Mouse (Mus musculus) neural tube, embryonic 11.5 days (tissue): ENCODE results near the gene Pdik1l. TPM values are rescaled to one million over a fixed set of nuclear protein-coding genes. Genes with fewer than 3 reads are reported as not detected.
A peak's percentile ranks its signal among the peaks of the same experiment; 100 is the strongest.

Source experiments
- ATAC-seq: fragments of 200-750 bp; cut with Nextera tagmentation; 2 replicates; pipeline ENCODE4 v1.8.0; 2017; ENCODE audit warnings: moderate number of reproducible peaks, mild to moderate bottlenecking, moderate TSS enrichment, moderate library complexity; ENCODE audit not compliant: insufficient read depth, low FRiP score, low TSS enrichment
- DNase-seq: peaks from one replicate; pipeline ENCODE4 v3.0.0-alpha.2; 2015; ENCODE audit warnings: low spot score
- H3K27ac ChIP-seq: fragments of 300-500 bp; sonication (generic); 2 replicates; pipeline ENCODE4 v1.5.1; 2014; ENCODE audit warnings: low read depth, mild to moderate bottlenecking, low read length
- H3K27me3 ChIP-seq: fragments of 300-500 bp; sonication (generic); 2 replicates; pipeline ENCODE4 v1.6.1; 2014; ENCODE audit warnings: mild to moderate bottlenecking, low read length, mixed read lengths; ENCODE audit not compliant: control insufficient read depth, insufficient read depth
- H3K36me3 ChIP-seq: fragments of 300-500 bp; sonication (generic); 2 replicates; pipeline ENCODE4 v1.6.1; 2014; ENCODE audit warnings: mild to moderate bottlenecking, low read length, moderate library complexity, mixed read lengths; ENCODE audit not compliant: control insufficient read depth, insufficient read depth
- H3K4me1 ChIP-seq: fragments of 300-500 bp; sonication (generic); 2 replicates; pipeline ENCODE4 v1.6.1; 2014; ENCODE audit warnings: low read length, mixed read lengths; ENCODE audit not compliant: control insufficient read depth, insufficient read depth
- H3K4me2 ChIP-seq: fragments of 300-500 bp; sonication (generic); 2 replicates; pipeline ENCODE4 v1.6.1; 2014; ENCODE audit warnings: low read depth, mild to moderate bottlenecking, moderate library complexity
- H3K4me3 ChIP-seq: fragments of 300-500 bp; sonication (generic); 2 replicates; pipeline ENCODE4 v1.5.1; 2014; ENCODE audit warnings: low read depth, low read length
- H3K9ac ChIP-seq: fragments of 300-500 bp; sonication (generic); 2 replicates; pipeline ENCODE4 v1.6.1; 2014; ENCODE audit warnings: mild to moderate bottlenecking, low read length
- H3K9me3 ChIP-seq: fragments of 300-500 bp; sonication (generic); 2 replicates; pipeline ENCODE4 v1.6.1; 2016; ENCODE audit warnings: low read length; ENCODE audit not compliant: control insufficient read depth
- WGBS: fragments of 180-500 bp; shearing (Covaris S2); extraction: QIAGEN DNeasy Blood & Tissue Kit; methylation state at CpG from one replicate; pipeline ENCODE4 v1.1.7; 2014; 5-methylcytosine and 5-hydroxymethylcytosine counted together
- polyA plus RNA-seq: library from polyadenylated mRNA; unstranded; fragments of >200 nt; fragmentation: Nextera tagmentation; extraction: Ambion mirVana; gene quantifications from 2 replicates; pipeline ENCODE4 v1.2.1, GENCODE M21; 2014

Pdik1l gene
- polyA plus RNA-seq, 1 experiment from 2014 or later, result 23.1 TPM

GRCm38 (mm10) chr4:134251241-134252130 lies 36.2 kb downstream of the Pdik1l start:
- no peaks in the 10 kb centered on the region for H3K36me3 ChIP-seq
- DNase-seq (peak; percentile 67), ATAC-seq (no peak)
- H3K27ac ChIP-seq, result no peak overlapping the region
- H3K9ac ChIP-seq, result peak overlapping the region; percentile 73
- peaks cover 30% of the 10 kb centered on the region for H3K27me3 ChIP-seq
- peaks cover 41% of the 10 kb centered on the region for H3K4me1 ChIP-seq
- WGBS, result under 1% methylated on average over 90 of the region's 91 CpGs
- H3K4me2 ChIP-seq, result peak overlapping the region; percentile 85
- no peaks in the 10 kb centered on the region for H3K9me3 ChIP-seq
- peak overlapping the region; percentile 47 for H3K4me3 ChIP-seq

DNA sequence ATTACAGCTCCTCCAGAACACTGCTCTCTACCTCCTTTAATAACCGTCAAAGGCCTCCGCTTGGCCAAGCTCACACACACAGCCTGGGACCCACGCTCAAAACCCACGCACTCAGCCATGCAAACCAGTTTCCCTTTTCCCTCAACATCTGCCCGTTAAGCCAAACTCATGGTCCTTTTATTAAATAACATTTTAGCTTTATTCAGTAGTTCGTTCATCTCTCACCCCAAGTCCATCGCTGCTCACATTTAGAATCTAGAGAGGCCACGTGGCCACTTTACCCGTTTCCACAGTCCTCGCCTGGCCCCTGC lies 36.8 kb downstream of the Pdik1l start:
- 11% methylated on average over 10 of the region's 10 CpGs for WGBS
- H3K9me3 ChIP-seq, result no peaks in the 10 kb centered on the region
- peak overlapping the region; percentile 73 for H3K9ac ChIP-seq
- DNase-seq (peak; percentile 49), ATAC-seq (no peak)
- no peaks in the 10 kb centered on the region for H3K36me3 ChIP-seq
- peaks cover 37% of the 10 kb centered on the region for H3K4me1 ChIP-seq
- peak overlapping the region; percentile 47 for H3K4me3 ChIP-seq
- no peak overlapping the region for H3K27ac ChIP-seq
- peaks cover 30% of the 10 kb centered on the region for H3K27me3 ChIP-seq
- H3K4me2 ChIP-seq, result peak overlapping the region; percentile 85

- no peaks in the 10 kb centered on the region for H3K9me3 ChIP-seq
- peaks cover 30% of the 10 kb centered on the region for H3K27me3 ChIP-seq
- 5% methylated on average over 27 of the region's 27 CpGs for whole genome bisulfite sequencing
- DNase-seq (peak; percentile 30), ATAC-seq (no peak)
- peak overlapping the region; percentile 47 for H3K4me3 ChIP-seq
- H3K9ac ChIP-seq, result peak overlapping the region; percentile 73
- no peak overlapping the region for H3K27ac ChIP-seq
- peaks cover 34% of the 10 kb centered on the region for H3K4me1 ChIP-seq
- H3K36me3 ChIP-seq, result no peaks in the 10 kb centered on the region
- H3K4me2 ChIP-seq, result peak overlapping the region; percentile 85
Observed at GRCm38 (mm10) chr4:134250116-134250929, 37.4 kb downstream of the Pdik1l start.

GRCm38 (mm10) chr4:134249651-134250050 lies 38.0 kb downstream of the Pdik1l start:
- Histone ChIP-seq H3K27ac (no peak overlapping the region), H3K4me2 (peak overlapping the region; percentile 85), H3K9me3 (no peaks in the 10 kb centered on the region), H3K9ac (peak overlapping the region; percentile 45), H3K36me3 (no peaks in the 10 kb centered on the region), H3K4me1 (peaks cover 32% of the 10 kb centered on the region), H3K27me3 (peaks cover 27% of the 10 kb centered on the region), H3K4me3 (peak overlapping the region; percentile 30)
- 1% methylated on average over 30 of the region's 30 CpGs for WGBS
- ATAC-seq (peak; percentile 46; the same call in 1 of the 2 replicates), DNase-seq (peak; percentile 88)

- WGBS, result 77% methylated on average over 7 of the region's 7 CpGs
Observed at GRCm38 (mm10) chr4:134246719-134247258, 40.9 kb downstream of the Pdik1l start, which contains the start of gene Gm30191. TSS of gene Gm30191 (plus strand) at chr4:134246935.

GRCm38 (mm10) chr4:134246256-134246655 lies 41.4 kb downstream of the Pdik1l start:
- Histone ChIP-seq H3K27me3 (peaks cover 14% of the 10 kb centered on the region), H3K4me3 (no peak overlapping the region), H3K4me1 (peaks cover 13% of the 10 kb centered on the region), H3K27ac (no peak overlapping the region), H3K4me2 (peak overlapping the region; percentile 97; the same call in 1 of the 2 replicates), H3K9ac (no peak overlapping the region), H3K36me3 (no peaks in the 10 kb centered on the region), H3K9me3 (no peaks in the 10 kb centered on the region)
- 28% methylated on average over 4 of the region's 4 CpGs for WGBS
- DNase-seq, result no peak
- ATAC-seq, result no peak

More at GRCm38 (mm10) chr4:134246719-134247258, 40.9 kb downstream of the Pdik1l start, which contains the start of gene Gm30191:
- ATAC-seq, result no peak
- Histone ChIP-seq H3K9me3 (no peaks in the 10 kb centered on the region), H3K4me2 (peak within 1 kb of the TSS; percentile 97), H3K4me1 (peaks cover 19% of the 10 kb centered on the region), H3K27ac (no peak within 1 kb of the TSS), H3K36me3 (no peaks in the 10 kb centered on the region), H3K9ac (peak within 1 kb of the TSS; percentile 48), H3K4me3 (peak within 1 kb of the TSS; percentile 91), H3K27me3 (peaks cover 18% of the 10 kb centered on the region)
- no peak for DNase-seq

DNA sequence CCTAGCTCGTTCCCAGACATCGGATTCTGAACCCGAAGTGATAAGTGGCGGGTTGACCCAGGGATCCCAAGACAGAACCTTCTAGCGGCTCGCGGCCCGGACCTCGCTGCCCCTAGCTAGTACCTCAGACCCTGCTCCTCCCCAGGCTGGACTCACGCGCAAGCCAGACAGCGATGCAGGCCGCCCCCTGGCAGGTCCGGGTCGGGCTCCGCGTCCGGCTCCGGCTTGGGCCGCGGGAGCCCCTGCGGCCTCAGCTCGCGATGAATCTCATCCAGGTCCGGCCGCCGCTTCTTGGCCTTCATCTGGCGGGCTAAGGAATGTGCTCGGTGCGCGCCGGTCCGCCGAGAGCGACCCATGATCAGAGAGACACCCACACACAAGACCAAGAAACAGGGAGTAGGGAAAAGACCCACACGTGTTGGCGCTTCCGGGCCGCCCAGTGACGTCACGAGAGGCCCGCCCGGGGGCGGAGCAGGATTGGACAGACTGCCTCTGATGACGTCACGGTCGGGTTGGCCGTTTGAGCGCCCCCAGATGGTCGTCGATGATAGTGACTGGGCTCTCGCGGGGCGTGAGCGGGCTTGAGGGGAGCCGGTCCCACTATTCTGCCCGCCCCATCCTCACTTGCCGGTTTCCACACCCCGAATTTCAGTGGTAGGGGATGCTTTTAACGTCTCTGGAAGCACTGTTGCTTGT lies 42.4 kb downstream of the Pdik1l start, which contains the start of gene Zfp593:
Gene Zfp593 (minus strand): TSS at position 445 of the 696 bp plus-strand sequence.
- ATAC-seq (peak; percentile 72), DNase-seq (peak; percentile 93)
- peaks cover 13% of the 10 kb centered on the region for H3K4me1 ChIP-seq
- under 1% methylated on average over 60 of the region's 60 CpGs for WGBS
- peak within 1 kb of the TSS; percentile 77 for H3K9ac ChIP-seq
- no peak within 1 kb of the TSS for H3K27ac ChIP-seq
- H3K4me2 ChIP-seq, result peak within 1 kb of the TSS; percentile 97
- H3K9me3 ChIP-seq, result no peaks in the 10 kb centered on the region
- peaks cover 6% of the 10 kb centered on the region for H3K27me3 ChIP-seq
- no peaks in the 10 kb centered on the region for H3K36me3 ChIP-seq
- H3K4me3 ChIP-seq, result peak within 1 kb of the TSS; percentile 91
